Mouse (Mus musculus) testis, adult 2 months (tissue): ENCODE results near the gene Aatk.

Source experiments
- CTCF ChIP-seq: fragments of 200-500 bp; IDR thresholded peaks from 2 replicates; pipeline ENCODE4 v1.5.1; 2012; ENCODE audit warnings: low read depth, mild to moderate bottlenecking, inconsistent platforms, low read length, moderate library complexity; ENCODE audit not compliant: control insufficient read depth, insufficient read depth, insufficient replicate concordance
- POLR2A ChIP-seq: fragments of 200-500 bp; IDR thresholded peaks from 2 replicates; pipeline ENCODE4 v1.6.1; 2012; ENCODE audit warnings: low read depth, mild to moderate bottlenecking, inconsistent platforms, low read length, moderate library complexity; ENCODE audit not compliant: control insufficient read depth

GRCm38 (mm10) chr11:120042141-120042838, 4.7 kb downstream of the Aatk start:
- TF ChIP-seq POLR2A (no peak), CTCF (no peak)
